Mouse (Mus musculus) macrophage (primary cell): ENCODE results near the gene Atl3. TPM values are rescaled to one million over a fixed set of nuclear protein-coding genes. Genes with fewer than 3 reads are reported as not detected.

ENCODE experiments used
- H3K27ac ChIP-seq: fragments of 350-480 bp; formaldehyde crosslinking; 2 replicates; pipeline ENCODE4 v1.9.0; 2021
- H3K36me3 ChIP-seq: fragments of 350-480 bp; formaldehyde crosslinking; 2 replicates; pipeline ENCODE4 v1.9.0; 2021; ENCODE audit errors: inconsistent target
- H3K4me3 ChIP-seq: fragments of 350-480 bp; formaldehyde crosslinking; 2 replicates; pipeline ENCODE4 v1.9.0; 2021; ENCODE audit errors: inconsistent target
- H3K79me2 ChIP-seq: fragments of 350-480 bp; formaldehyde crosslinking; 2 replicates; pipeline ENCODE4 v1.9.0; 2021; ENCODE audit errors: inconsistent target
- WGBS: methylation state at CpG from one replicate; pipeline ENCODE4 v1.1.7; 2026; ENCODE audit warnings: inconsistent platforms; ENCODE audit not compliant: missing documents; 5-methylcytosine and 5-hydroxymethylcytosine counted together
- polyA plus RNA-seq: library from polyadenylated mRNA; stranded (reverse); fragments of 250-400 nt; gene quantifications from 3 replicates; pipeline ENCODE4 v1.2.4, GENCODE M21; 2018; ENCODE audit warnings: inconsistent platforms

Atl3 gene
- polyA plus RNA-seq, 1 experiment from 2014 or later = 30.6 TPM

DNA sequence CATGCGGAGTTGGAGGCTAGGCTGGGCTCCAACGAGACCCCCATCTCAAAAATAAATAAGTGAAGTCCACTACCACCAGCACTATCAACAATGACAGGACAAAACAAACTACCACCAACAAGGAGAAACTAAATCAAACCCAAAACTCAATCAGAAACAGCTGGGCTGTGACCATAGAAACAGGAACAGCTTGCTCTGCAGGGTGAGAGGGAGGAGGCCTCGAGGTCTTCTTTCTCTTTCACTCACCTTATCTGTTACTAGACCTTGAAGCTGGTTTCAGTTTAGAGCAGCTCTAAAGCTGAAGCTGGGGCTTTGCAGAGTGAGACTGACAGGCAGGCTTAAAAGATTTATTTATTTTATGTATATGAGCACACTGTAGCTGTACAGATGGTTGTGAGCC lies 67.6 kb downstream of the Atl3 start:
- WGBS = 67% methylated on average over 3 of the region's 3 CpGs
- Histone ChIP-seq H3K27ac (no peak overlapping the region), H3K4me3 (no peak overlapping the region), H3K36me3 (no peaks in the 10 kb centered on the region), H3K79me2 (no peaks in the 10 kb centered on the region)

DNA sequence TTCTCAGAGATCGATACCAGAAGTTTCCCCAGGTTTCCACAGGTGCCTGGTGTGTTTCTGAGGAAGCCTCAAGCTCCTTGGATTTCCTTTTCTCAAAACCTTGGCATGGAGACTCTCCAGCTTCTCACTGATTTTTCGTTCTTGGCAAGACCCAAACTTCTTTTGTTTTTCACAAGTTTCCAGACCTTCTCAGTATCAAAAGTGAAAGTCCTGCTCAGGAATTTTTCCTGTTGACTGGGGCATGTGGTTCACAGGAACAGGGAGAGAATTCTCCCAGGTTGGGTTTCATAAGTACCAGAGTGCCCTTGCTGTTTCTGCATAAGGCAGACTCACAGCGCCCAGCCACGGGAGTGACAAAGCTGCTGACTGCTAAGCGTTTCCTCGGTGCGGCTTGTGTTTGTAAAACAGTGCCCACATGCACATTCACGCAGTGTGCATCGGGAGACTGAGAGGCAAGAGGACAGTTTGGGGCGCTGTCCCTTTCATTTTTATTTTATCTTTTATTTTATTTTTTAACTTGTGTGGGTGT lies 68.8 kb downstream of the Atl3 start:
- Histone ChIP-seq H3K4me3 (no peak overlapping the region), H3K36me3 (no peaks in the 10 kb centered on the region), H3K27ac (no peak overlapping the region), H3K79me2 (no peaks in the 10 kb centered on the region)
- 95% methylated on average over 10 of the region's 10 CpGs for WGBS

DNA sequence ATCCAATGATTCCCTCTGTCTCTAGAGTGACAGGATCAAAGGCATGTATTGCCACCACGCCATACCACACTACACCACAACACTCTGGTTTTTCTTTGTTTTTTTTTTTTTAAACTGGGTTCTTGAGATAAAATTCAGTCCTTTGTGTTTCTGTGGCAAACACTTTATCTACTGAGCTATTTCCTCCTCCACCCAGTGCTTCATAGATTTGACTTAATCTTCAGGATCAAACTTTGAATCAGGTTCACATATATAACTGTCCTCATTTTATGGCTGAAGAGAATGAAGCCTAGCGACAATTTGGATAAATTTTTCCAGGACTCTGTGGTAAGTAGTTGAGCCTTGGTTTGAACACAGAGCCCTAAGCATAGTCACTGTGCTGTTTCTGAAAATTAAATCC lies 69.8 kb downstream of the Atl3 start:
- no peaks in the 10 kb centered on the region for H3K79me2 ChIP-seq
- H3K36me3 ChIP-seq = no peaks in the 10 kb centered on the region
- 88% methylated on average over 2 of the region's 2 CpGs for WGBS
- no peak overlapping the region for H3K27ac ChIP-seq
- H3K4me3 ChIP-seq = no peak overlapping the region

DNA sequence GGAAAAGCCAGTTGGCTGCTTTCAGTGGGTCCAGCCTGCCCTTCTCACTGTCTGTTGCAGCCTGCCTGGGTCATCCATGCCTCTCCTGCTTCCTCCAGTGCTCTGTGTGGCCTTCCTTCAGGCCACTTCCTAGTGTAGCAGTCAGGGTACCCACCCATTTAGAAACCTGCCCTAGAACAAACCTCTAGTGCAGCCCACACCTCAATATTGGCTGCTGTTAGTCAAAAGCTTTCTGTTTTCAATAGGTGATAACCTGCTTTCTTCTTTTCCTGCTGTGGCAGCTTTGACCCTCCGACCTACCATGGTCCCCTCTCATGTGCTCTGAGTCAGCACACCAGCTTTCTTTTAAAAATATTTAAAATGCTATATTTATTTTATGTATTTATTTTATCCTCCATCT lies 70.6 kb downstream of the Atl3 start:
- H3K79me2 ChIP-seq = no peaks in the 10 kb centered on the region
- WGBS = no CpG with 5 or more reads among the region's 1 CpGs
- no peak overlapping the region for H3K4me3 ChIP-seq
- no peak overlapping the region for H3K27ac ChIP-seq
- H3K36me3 ChIP-seq = no peaks in the 10 kb centered on the region

DNA sequence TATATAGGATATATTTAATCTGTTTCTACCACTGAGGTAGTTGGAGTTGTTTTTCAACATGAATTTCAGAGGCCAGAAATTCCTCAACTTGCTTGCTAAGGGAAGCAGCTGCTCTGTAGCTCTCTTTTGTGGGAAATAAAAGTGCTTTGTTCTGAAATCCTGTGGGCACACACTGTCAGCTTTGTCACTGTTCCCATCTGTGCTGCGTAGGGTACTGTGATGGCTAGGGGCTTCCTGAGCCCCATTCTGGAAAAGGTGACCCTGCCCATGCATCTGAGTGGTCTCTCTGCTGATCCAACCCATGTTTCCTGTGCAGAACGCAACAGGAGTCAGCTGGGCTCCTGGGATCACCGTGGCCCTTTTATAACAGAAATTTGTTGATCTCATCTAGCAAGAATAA lies 73.0 kb downstream of the Atl3 start:
- WGBS = 90% methylated on average over 3 of the region's 3 CpGs
- Histone ChIP-seq H3K4me3 (no peak overlapping the region), H3K36me3 (no peaks in the 10 kb centered on the region), H3K79me2 (no peaks in the 10 kb centered on the region), H3K27ac (no peak overlapping the region)

GRCm38 (mm10) chr19:7568364-7568763 lies 74.5 kb downstream of the Atl3 start:
- Histone ChIP-seq H3K36me3 (no peaks in the 10 kb centered on the region), H3K4me3 (no peak overlapping the region), H3K79me2 (no peaks in the 10 kb centered on the region), H3K27ac (no peak overlapping the region)
- 45% methylated on average over 3 of the region's 3 CpGs for WGBS

DNA sequence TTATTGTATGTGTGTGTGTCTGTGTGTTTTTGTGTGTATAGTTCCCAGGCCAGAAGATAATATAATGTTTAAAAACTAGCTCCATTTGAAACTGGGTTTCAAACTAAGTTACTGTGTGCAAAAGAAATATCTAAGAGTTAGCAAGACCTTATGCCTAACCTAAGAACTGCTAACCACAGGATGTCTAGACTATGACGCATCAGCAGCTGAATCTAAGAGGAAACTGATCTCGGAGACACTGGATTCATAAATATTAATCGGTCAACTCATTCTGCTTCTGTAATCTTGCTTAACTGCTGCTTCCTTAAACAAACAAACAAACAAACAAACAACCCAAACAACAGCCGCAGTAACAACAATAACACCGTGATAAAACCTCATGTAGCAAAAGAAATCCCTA lies 75.8 kb downstream of the Atl3 start:
- Histone ChIP-seq H3K36me3 (no peaks in the 10 kb centered on the region), H3K79me2 (no peaks in the 10 kb centered on the region), H3K27ac (no peak overlapping the region), H3K4me3 (no peak overlapping the region)
- 64% methylated on average over 5 of the region's 5 CpGs for WGBS

- WGBS = 92% methylated on average over 1 of the region's 1 CpGs
- H3K27ac ChIP-seq = no peak overlapping the region
- H3K4me3 ChIP-seq = no peak overlapping the region
- no peaks in the 10 kb centered on the region for H3K79me2 ChIP-seq
- no peaks in the 10 kb centered on the region for H3K36me3 ChIP-seq
Measured at GRCm38 (mm10) chr19:7576180-7576579, 82.3 kb downstream of the Atl3 start.

DNA sequence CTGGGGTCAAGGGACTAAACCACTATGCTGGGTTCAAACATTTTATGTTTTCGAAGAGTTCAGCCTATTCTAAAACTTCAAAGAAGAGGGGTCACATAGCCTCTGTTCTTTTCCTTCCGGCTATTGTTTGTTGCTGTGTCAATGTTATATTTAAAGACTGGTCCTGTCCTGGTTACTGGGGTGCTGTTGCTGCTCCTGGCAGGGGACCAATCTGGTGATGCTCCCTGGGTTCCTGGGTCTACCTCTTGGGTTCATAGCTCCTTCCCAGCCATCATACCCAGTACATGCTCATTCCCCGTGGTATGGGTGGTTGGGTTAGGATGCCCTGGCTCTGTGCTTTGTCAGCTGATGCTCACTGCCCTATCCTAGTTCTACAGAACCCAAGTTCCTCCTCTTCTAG lies 83.9 kb downstream of the Atl3 start:
- WGBS = 84% methylated on average over 3 of the region's 3 CpGs
- no peak overlapping the region for H3K4me3 ChIP-seq
- H3K36me3 ChIP-seq = no peaks in the 10 kb centered on the region
- H3K79me2 ChIP-seq = no peaks in the 10 kb centered on the region
- H3K27ac ChIP-seq = no peak overlapping the region

DNA sequence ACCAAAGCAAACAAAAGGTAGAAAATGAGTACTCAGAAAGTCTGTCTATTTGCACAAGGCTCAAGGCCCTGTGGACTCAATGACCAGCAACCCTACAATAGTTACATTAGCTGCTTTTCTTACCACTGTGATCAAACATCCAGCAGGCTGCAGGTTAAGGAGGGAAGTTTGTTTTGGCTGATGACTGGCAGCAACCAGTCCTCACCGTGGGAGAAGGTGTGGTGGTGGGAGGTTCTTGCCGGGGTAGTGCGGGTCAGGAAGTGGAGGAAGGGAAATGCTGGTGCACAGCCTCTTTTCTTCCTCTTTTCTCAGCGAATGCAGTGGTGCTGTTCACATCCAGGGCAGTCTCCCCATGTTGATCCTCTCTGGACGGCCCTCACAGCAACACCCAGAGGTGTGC lies 87.2 kb downstream of the Atl3 start:
- Histone ChIP-seq H3K4me3 (no peak overlapping the region), H3K36me3 (no peaks in the 10 kb centered on the region), H3K27ac (no peak overlapping the region), H3K79me2 (no peaks in the 10 kb centered on the region)
- 23% methylated on average over 5 of the region's 5 CpGs for WGBS

GRCm38 (mm10) chr19:7583101-7583500 lies 89.3 kb downstream of the Atl3 start:
- Histone ChIP-seq H3K4me3 (no peak overlapping the region), H3K79me2 (no peaks in the 10 kb centered on the region), H3K36me3 (no peaks in the 10 kb centered on the region), H3K27ac (no peak overlapping the region)
- 72% methylated on average over 7 of the region's 7 CpGs for WGBS

DNA sequence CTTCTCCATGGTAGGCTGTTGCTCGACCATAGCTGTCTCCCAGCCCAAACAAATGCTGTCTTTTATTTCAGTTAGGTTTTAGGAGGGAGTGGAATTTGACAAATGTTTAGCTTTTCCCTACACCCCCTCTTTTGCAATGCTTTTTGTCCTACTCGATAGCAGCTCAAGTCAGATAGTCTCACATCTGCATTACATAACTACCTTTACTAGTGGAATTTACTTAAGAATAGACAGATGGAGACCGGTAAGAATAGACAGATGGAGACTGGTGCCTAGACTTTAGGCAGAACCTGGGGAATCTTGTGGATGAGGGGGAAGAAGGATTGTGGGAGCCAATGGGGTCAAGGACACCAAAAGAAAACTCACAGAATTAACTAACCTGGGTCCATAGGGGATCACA lies 89.8 kb downstream of the Atl3 start:
- 93% methylated on average over 2 of the region's 3 CpGs for WGBS
- H3K36me3 ChIP-seq = no peaks in the 10 kb centered on the region
- no peak overlapping the region for H3K4me3 ChIP-seq
- no peaks in the 10 kb centered on the region for H3K79me2 ChIP-seq
- no peak overlapping the region for H3K27ac ChIP-seq

DNA sequence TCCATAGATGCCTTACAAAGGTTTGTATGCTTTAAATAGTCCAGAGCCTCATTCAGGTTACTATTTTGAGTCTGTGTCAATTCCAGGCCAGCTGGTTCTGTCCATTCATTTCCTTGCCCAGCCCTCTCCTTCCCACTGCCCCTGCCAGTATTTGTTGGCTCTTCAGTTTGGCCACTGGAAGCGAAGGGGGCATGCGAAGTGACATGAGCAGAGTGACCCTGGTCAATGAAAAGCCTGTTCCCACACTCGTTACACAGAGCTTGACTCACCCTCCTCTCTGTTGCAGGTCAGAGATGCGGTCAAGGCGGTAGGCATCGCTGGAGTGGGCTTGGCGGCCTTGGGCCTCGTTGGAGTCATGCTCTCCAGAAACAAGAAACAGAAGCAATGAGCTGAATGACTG lies 91.4 kb downstream of the Atl3 start:
- WGBS = 95% methylated on average over 8 of the region's 8 CpGs

GRCm38 (mm10) chr19:7585764-7586163 lies 91.9 kb downstream of the Atl3 start:
- H3K36me3 ChIP-seq = no peaks in the 10 kb centered on the region
- WGBS = 94% methylated on average over 6 of the region's 6 CpGs

More for the DNA sequence above, 91.4 kb downstream of the Atl3 start:
- Histone ChIP-seq H3K36me3 (no peaks in the 10 kb centered on the region), H3K27ac (no peak overlapping the region), H3K79me2 (no peaks in the 10 kb centered on the region), H3K4me3 (no peak overlapping the region)

More at GRCm38 (mm10) chr19:7585764-7586163, 91.9 kb downstream of the Atl3 start:
- Histone ChIP-seq H3K4me3 (no peak overlapping the region), H3K27ac (no peak overlapping the region), H3K79me2 (no peaks in the 10 kb centered on the region)
